Mouse (Mus musculus) bone marrow, adult 2 months (tissue): Measurements from ENCODE around the gene Atp2c2.

ENCODE experiments used
- CTCF ChIP-seq: fragments of 200-500 bp; IDR thresholded peaks from 2 replicates; pipeline ENCODE4 v1.5.1; 2011; ENCODE audit warnings: low read length, control low read depth; ENCODE audit not compliant: control insufficient read depth, insufficient read depth
- POLR2A ChIP-seq: fragments of 200-500 bp; IDR thresholded peaks from 2 replicates; pipeline ENCODE4 v1.6.1; 2011; ENCODE audit warnings: low read depth, mild to moderate bottlenecking, control low read depth, low read length, borderline replicate concordance; ENCODE audit not compliant: control insufficient read depth

- TF ChIP-seq CTCF (no peak), POLR2A (no peak)
Observed at GRCm38 (mm10) chr8:119798965-119799264, 99.1 kb downstream of the Atp2c2 start.
